Mouse (Mus musculus): Measurements from ENCODE around the gene Mylk4.

The Mylk4 gene

GRCm38 (mm10) chr13:32794619-32795018 is 10.9 kb upstream of the Mylk4 start:
- DNase-seq, result no peak

GRCm38 (mm10) chr13:32789781-32790180 is 6.0 kb upstream of the Mylk4 start:
- DNase-seq, result no peak

GRCm38 (mm10) chr13:32787584-32787983 is 3.8 kb upstream of the Mylk4 start:
- no peak for DNase-seq

GRCm38 (mm10) chr13:32783055-32783454 is 699 bp downstream of the Mylk4 start:
- no peak for DNase-seq

- DNase-seq, result no peak
Measured at GRCm38 (mm10) chr13:32778861-32779260, 4.9 kb downstream of the Mylk4 start.

- DNase-seq, result no peak
Measured at GRCm38 (mm10) chr13:32776350-32776749, 7.4 kb downstream of the Mylk4 start.

- no peak for DNase-seq
Measured at GRCm38 (mm10) chr13:32775889-32776288, 7.9 kb downstream of the Mylk4 start.

- no peak for DNase-seq
Measured at GRCm38 (mm10) chr13:32769960-32770359, 13.8 kb downstream of the Mylk4 start.

GRCm38 (mm10) chr13:32768104-32768503 is 15.7 kb downstream of the Mylk4 start:
- no peak for DNase-seq

GRCm38 (mm10) chr13:32764448-32764847 is 19.3 kb downstream of the Mylk4 start:
- no peak for DNase-seq

- no peak for DNase-seq
Measured at GRCm38 (mm10) chr13:32763141-32763540, 20.6 kb downstream of the Mylk4 start.

- no peak for DNase-seq
Measured at GRCm38 (mm10) chr13:32760795-32761194, 23.0 kb downstream of the Mylk4 start.

- no peak for DNase-seq
Measured at GRCm38 (mm10) chr13:32759036-32759435, 24.7 kb downstream of the Mylk4 start.

- DNase-seq, result no peak
Measured at GRCm38 (mm10) chr13:32752066-32752657, 31.6 kb downstream of the Mylk4 start.

GRCm38 (mm10) chr13:32750507-32750906 is 33.2 kb downstream of the Mylk4 start:
- no peak for DNase-seq

- DNase-seq, result no peak
Measured at GRCm38 (mm10) chr13:32748421-32748820, 35.3 kb downstream of the Mylk4 start.

- DNase-seq, result no peak
Measured at GRCm38 (mm10) chr13:32741161-32741560, 42.6 kb downstream of the Mylk4 start.

GRCm38 (mm10) chr13:32731283-32731682 is 52.5 kb downstream of the Mylk4 start:
- no peak for DNase-seq

GRCm38 (mm10) chr13:32724606-32725005 is 59.1 kb downstream of the Mylk4 start:
- no peak for DNase-seq

GRCm38 (mm10) chr13:32721717-32722116 is 62.0 kb downstream of the Mylk4 start:
- no peak for DNase-seq

GRCm38 (mm10) chr13:32719284-32719683 is 64.5 kb downstream of the Mylk4 start:
- DNase-seq, result no peak

GRCm38 (mm10) chr13:32717709-32718108 is 66.0 kb downstream of the Mylk4 start:
- DNase-seq, result no peak

- DNase-seq, result no peak
Measured at GRCm38 (mm10) chr13:32712568-32712967, 71.2 kb downstream of the Mylk4 start.

GRCm38 (mm10) chr13:32707894-32708293 is 75.9 kb downstream of the Mylk4 start:
- no peak for DNase-seq

GRCm38 (mm10) chr13:32706651-32707288 is 77.0 kb downstream of the Mylk4 start:
- no peak for DNase-seq
